Mouse (Mus musculus) liver (tissue): ENCODE measurements around the gene Mlh1.

ENCODE experiments used
- DNase-seq: peaks from one replicate; pipeline ENCODE4 v3.0.0-alpha.2; 2020; ENCODE audit warnings: mixed read lengths

Mlh1 gene

DNA sequence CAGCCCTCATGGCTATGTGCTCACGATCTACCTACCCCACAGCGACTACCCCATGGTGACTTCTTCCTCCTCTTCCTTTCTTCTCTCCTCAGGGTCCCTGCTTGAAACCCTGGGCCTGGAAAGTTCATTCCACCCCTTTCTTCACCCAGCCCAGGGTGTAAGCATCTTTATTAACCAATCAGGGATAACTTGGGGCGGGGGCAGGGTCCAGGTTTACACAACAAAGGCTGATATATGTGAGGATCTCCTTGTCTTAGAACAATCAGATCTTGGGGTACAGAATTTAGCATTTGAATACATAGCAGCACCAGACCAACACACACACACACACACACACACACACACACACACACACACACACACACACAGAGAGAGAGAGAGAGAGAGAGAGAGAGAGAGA lies 13.5 kb upstream of the Mlh1 start:
- DNase-seq: no peak

DNA sequence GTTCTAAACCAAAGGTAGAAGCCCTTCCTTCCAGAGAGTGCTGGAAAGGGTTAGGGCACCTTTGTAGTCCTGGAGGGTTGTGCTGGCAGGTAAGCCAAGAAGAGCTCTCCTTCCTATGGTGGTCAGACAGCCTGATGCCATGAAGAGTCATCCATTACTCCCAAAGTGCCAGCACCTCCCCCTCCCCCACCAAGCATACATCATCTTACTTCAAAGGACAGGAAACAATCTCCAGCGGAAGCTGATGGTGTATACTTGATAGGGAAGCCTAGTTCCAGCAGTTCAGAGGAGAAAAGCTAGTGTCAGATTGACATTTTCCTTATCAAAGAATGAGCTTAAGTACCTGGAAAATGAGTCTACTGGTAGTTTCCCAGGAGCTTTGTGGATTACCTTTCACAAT lies 3.6 kb upstream of the Mlh1 start:
- no peak for DNase-seq

DNA sequence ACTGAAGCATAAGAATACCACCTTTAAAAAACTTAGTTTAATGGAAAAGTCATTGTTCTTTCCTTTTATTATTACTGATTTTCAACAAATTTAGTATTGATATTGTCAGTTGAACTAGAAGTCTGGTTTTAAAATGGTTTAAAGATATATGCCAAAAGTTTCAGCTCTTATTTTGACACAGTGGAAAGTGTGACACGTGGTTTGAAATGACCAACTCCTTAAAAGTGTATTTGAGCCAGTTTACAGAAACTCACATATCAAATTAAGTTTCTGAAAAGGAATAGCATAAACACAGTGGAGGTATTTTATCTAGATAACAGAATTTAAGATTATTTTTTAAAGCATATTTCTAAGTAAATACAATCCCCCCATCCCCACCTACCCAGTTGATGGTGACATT lies 2.4 kb upstream of the Mlh1 start:
- no peak for DNase-seq

DNA sequence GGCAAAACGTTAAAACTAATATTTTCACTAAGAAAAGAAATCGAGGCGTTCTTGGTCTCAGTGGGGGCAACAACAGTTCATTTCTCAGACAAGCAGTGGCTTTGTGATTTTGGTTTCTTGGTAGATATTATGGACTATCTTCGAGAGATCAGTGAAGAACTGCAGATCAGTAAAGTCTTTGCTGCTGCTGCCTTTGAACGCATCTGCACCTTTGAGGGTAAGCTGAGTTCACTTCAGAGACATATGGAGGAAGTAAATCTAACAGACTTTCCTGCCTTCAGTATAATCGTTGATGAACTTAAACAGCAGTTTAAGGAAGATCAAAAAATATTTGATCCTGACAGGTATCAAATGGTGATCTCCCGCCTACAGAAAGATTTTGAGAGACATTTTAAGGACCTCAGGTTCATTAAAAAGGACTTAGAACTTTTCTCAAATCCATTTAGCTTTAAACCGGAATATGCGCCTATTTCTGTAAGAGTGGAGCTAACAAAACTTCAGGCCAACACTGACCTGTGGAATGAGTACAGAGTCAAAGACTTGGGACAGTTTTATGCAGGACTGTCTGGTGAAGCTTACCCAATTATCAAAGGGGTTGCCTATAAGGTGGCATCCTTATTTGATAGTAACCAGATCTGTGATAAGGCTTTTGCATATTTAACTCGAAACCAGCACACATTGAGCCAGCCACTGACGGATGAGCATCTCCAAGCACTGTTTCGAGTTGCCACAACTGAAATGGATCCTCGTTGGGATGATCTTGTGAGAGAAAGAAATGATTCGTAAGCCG lies 1.6 kb upstream of the Mlh1 start:
- no peak for DNase-seq

DNA sequence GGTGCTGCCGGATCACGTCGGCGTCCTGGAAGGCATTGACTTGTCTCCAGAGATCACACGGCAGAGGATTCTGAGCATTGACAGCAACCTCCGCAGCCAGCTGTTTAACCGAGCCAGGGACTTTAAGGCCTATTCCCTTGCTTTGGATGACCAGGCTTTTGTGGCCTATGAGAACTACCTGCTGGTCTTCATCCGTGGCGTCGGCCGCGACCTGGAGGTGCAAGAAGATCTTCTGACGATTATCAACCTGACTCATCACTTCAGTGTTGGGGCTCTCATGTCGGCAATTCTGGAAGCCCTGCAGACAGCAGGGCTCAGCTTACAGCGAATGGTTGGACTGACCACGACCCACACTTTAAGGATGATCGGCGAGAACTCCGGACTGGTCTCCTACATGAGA lies 765 bp upstream of the Mlh1 start:
- peak; percentile 50 for DNase-seq

DNA sequence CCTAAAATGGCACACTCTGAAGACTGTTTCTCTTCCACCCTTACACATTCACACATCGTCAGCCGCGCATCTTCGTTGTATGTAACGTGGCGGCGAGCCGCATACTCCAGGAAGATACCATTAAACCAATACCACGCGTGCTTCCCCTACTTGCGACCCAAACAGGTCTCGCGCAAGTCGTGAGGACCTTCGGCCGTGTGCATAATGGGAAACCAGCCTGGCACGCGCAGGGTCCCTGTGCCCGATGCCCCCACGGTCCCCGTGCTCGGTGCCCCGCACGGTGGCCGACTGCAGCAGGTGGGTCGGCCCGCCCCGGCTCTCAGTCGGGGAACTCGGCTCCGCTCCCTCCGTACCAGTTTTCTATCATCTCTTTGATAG lies 546 bp downstream of the Mlh1 start:
- DNase-seq: no peak

DNA sequence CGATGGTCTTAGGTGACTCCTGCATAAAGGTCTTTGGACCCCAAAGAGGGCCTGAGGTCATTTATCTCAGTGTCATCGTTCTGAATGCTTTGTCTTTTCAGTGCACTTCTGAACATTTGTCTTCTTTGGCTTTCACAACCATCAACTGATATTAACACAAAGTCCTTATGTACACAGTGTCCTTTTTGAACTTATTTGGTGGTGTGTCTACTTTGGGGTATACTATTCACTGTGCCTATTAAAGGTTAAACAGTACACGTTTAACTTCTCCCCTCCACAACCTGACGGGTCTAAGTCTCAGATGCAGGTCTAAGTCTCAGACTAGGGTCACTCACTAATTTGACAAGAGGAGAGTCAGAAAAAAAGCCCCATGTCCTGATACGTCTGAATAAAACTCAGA lies 985 bp downstream of the Mlh1 start:
- no peak for DNase-seq

DNA sequence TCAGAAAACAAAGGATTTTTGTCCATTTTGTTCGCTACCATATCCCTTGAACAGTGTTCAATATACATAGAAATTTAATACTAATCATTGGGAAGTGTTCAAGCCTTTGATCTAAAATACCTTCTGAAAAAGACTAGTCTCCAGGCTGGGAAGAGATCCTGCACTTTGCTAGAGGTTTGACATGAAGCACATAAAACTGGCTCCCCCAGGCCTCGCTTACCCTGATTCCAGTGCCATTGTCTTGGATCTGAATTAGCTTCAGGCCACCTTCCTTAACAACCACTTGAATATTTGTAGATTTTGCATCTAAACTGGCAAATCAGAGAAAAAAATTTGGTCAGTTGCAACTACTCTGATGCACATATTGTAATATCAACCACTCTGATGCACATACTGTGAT lies 3.6 kb downstream of the Mlh1 start:
- no peak for DNase-seq

DNA sequence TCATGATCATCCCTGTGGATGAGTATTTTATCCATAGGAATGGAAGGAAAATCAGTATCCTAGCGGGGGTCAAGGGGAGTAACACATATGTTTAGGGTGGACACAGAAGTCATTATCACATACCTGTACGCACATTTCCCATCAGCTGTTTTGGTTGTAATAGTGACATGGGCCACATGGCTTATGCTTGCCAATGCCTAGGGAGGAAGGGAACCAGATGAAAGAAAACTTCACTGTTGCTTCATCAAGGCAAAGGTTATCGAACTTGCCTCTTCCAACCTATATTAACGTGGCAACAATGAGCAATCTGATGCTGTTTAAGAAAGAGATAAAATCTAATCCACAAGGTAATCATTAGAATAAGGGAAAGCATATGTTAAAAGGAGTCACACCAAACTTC lies 10.2 kb downstream of the Mlh1 start:
- no peak for DNase-seq

DNA sequence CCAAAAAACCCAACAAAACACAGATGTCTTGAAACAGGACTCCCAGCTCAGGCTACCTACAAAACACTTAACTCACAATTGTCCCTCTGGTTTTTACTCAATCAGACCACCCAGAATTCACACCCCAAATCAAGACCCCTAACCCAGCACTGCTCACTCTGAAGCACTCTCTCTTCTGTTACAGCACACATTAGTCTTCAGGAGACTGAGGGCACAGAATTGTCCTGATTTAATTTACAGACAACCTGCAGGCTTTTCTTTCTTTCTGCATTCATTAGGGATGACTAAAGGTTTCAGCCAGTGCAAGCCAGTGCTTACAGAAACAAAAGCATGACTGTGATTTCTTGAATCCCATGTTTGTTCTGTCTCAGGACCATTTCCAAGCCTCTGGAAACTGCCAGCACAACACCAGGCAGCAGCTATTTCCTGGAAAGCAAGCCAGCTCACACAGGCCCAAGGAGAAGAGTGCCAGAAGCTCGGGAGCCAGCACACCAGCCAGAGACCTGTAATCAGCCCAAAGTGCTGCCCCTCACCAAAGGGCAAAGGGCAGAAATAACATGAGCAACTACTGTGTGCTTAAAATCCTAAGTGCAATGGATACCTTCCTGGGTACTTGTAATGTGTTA lies 11.1 kb downstream of the Mlh1 start:
- no peak for DNase-seq

DNA sequence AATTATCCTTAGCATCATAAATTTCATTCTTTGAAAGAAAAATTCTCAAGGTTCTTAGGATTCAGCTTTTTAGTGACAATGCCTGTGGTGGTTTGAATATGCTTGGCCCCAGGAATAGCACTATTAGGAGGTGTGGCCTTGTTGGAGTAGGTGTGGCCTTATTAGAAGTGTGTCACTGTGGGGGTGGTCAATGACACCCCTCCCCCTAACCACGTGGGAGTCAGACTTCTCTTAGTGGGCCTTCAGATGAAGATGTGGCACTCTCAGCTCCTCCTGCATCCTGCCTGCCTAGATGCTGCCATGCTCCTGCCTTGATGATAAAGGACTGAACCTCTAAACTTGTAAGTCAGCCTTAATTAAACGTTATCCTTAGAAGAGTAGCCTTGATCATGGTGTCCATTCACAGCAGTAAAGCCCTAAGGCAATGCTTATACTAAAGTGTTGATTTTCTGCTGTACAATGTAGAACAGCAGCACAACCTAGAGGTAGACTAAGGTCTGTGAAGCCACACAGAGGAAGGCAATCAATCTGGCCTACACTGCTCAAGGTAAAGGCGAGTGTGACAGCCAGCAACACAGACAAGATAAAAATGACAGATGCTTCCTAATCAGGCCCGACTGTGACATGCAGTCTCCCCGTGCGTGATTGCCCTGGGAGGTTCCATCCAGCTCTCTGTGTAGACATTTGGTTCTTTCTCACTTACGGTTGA lies 19.3 kb downstream of the Mlh1 start:
- DNase-seq: no peak

DNA sequence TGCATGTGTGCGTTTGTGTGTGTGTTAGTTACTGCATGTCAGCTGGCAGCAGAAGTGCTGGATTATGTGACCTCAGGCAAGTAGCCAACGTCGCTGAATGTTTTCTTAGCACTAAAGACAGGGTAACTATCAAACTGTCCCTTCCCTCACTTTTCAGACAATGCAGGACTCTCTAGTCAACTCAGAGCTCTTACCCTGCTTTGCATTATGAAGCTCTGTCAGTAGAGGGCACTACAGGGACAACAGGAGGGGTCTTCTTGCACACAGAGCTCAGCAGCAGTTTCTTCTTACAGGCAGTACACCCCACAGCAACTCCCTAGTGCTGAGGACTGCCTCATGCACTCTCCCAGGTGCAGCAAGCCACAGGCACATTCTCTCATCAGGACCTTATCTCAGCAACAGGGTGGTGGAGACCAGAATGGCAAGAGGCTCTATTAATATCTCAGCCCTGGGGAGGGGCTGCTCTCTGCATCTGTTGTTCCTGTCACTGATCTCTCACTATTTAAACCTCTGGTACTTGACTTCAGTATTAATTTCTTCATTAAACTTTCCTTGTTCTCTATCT lies 23.8 kb downstream of the Mlh1 start:
- DNase-seq: no peak

DNA sequence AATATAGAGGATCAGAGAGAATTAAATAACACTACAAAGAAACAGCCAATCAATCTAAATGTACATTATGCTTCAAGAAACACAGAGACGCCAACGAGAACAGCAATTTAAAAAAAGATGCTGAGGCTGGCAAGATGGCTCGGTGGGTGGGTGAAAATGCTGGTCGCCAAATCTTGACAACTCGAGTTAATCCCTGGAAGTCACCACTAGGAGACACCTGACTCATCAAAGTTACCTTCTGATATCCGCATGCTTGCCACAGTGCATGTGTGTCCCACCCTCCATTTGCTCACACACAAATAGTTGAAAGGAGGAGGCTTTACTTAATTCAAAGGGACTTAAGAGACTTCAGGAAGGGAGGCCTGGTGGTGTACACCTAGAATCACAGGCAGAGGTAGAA lies 26.0 kb downstream of the Mlh1 start:
- no peak for DNase-seq

DNA sequence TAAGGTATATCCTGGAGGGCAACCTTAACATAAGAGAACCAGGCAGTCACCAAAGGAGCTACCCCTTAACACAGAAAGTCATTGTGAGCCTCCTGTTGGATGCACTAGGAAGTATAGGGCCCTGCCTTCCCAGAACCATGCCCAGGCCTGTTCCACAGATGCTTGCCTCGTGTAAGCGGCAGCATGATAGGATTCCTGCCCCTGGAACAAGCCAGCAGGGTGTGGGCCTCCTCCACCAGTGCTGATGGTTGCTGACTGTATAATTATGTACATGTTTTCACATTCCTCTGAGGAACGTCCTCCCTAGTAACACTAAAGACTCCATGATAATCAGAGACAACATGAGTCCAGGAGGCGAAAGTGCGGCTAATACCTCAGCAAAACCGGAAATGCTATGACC lies 28.2 kb downstream of the Mlh1 start:
- no peak for DNase-seq

DNA sequence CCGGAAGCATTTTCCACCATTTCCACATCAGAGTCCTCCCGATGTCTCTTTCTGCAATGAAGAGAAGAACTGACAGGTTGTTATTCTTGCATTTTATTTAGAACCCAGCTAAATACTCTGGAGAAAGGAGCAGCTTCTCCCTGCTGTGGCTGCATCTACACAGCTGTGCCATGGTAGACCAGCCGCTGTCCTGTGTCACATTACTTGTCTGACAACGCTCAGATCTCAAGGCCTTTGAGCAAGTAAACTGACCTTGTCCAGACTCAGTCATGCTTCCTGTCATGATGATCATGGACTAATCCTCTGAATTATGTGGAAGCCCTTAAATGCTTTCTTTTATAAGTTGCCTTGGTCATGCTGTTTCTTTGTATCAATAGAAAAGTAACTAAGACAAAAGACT lies 31.8 kb downstream of the Mlh1 start:
- DNase-seq: no peak

DNA sequence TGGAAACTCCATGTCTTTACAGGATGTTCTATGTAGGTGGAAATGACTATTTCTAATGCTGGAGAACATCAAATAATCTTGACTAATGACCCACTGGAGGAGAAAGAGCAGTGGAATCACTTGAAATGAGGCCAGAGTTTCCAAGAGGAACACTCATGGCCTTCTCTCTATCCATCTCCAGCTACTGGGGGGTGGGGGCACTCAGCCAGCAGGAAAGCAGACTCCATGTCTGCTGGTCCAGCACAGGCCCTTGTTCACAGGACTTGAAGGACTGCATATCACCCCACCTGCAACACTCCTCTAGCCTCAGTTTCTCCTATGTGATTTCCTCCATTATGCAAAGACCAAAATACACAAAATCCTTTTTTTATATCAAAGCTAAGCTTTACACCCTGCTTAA lies 33.9 kb downstream of the Mlh1 start:
- no peak for DNase-seq

DNA sequence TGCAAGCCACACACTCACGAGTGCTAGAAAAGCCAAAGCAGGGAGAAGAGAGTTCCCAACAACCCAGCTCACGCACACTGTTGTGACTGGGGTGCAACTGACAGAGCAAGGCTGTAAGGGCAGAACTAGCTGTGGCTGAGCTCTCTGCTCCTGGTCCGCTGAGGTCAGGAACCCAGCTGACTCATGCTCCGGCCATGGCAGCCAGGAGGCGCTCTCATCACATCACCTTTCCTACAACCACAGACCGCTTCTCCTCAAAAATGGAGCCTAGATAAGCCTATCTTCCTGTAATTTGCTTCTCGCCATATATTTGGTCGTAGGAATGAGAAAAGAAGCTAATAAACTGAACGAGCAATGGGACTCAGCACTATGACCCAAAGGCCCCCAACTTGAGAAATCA lies 36.9 kb downstream of the Mlh1 start:
- DNase-seq: no peak

DNA sequence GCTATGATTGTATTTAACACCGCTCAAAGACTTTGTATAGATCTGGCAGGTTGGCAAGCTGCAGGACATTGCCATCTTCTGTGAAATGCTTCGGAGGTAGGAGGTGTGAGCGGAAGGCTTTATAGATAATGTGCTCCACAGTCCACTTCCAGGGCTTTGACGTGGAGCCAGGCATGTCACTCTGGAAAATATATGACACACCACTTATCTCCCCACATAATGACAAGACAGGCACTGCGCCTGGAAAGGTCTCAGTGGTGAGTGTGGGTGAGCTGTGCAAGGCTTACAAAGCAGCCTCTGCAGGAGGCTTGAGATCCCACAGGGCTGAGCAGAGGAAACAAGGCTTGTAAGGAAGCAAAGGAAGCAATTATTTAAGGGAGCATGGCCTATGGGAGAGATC lies 43.1 kb downstream of the Mlh1 start:
- DNase-seq: no peak

DNA sequence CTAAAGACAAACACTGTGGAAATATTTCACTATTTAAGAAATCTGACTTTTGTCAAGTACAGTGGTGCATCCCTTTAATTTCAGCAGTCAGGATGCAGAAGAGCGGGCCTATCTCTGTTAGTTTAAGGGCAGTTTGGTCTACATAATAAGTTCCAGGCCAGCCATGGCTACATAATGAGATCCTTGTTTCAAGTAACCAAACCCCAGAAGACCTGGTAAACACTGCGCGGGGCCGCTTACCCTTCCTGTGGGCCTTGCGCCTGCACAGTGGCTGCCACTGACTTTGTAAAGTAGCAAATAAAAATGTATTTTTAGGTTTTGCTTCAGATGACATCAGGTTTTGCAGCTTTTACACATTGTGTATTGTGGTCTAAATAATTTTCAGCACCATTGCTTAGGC lies 48.2 kb downstream of the Mlh1 start:
- DNase-seq: no peak

DNA sequence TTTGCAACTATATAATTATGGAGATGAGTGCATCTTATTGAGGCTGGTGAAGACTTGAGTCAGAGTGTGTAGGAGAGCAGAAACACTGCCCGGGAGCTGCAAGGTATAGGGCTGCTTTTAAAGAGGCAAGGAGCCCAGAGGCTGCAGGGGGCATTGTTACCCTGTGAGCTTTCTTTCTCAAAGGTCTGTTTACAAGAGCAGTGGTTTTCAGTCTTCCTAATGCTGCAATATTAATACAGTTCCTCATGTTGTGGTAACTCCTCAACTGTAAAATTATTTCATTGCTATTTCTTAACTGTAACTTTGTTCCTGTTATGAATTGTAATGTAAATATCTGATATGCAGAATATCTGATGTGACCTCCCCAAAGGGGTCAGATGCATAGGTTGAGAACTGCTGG lies 50.0 kb downstream of the Mlh1 start:
- DNase-seq: no peak

DNA sequence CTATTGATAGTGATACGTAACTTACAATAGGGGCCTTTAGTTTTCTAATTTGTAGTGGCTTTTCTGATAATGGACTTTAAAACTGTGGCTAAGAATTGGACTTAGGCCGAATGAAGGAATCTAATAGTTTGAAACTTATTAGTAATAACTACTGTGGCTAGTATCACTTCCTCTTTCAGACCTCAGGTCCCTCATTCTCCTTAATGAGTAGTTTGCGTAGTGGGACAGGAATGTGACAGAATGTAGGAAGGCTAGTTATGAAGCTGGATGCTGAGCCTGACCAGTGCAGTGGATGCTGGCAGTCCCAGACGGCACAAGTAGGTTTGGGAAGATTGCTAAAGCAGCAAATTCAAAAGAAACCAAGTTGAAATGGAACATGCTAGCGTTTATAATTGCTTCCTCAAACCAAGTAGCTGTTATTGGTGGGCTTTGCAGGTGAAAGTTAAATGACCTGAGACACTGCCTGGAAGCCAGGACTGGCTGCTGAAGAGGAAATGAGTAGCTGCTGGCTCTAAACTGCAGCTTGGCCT lies 51.0 kb downstream of the Mlh1 start:
- DNase-seq: no peak

DNA sequence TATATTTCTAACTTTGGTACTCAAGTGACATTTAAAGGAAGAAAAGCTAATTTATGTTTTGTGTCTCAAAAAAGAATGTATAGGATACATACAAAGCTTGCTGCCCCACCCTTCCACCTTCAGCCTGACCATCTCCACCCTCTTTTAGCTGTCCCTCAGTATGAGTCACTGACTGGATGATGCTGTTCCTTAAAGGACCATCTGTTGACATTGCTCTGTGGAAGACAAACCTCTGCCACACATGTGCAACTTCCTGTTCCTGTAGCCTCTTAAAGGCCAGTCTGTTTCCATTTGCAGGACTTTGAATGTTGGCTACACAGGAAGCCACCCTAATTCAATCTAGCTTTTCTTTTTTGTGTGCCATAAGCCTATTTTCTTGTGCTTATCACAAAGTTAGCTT lies 55.2 kb downstream of the Mlh1 start:
- DNase-seq: no peak

DNA sequence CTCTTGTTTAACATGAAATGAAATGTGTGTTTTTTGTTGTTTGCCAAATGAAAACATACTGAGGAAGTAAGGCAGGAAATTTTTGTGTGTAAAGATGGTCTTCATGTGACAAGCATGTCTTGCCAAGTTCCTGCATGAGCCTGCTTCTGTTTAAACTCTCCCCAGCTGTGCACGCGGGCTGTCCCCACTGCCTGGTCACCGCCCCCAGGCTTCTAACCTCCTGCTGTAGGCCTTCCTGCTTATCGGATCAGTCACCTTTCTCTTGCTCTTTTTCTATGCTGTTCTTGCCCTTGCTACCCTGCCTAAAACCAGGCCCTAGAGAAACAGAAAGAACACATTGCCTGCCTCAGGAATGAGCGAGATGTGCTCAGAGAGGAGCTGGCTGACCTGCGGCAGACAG lies 58.1 kb downstream of the Mlh1 start:
- peak; percentile 30 for DNase-seq
